ENCODE assay signal across 2 mouse cellular contexts in the genomic region with DNA sequence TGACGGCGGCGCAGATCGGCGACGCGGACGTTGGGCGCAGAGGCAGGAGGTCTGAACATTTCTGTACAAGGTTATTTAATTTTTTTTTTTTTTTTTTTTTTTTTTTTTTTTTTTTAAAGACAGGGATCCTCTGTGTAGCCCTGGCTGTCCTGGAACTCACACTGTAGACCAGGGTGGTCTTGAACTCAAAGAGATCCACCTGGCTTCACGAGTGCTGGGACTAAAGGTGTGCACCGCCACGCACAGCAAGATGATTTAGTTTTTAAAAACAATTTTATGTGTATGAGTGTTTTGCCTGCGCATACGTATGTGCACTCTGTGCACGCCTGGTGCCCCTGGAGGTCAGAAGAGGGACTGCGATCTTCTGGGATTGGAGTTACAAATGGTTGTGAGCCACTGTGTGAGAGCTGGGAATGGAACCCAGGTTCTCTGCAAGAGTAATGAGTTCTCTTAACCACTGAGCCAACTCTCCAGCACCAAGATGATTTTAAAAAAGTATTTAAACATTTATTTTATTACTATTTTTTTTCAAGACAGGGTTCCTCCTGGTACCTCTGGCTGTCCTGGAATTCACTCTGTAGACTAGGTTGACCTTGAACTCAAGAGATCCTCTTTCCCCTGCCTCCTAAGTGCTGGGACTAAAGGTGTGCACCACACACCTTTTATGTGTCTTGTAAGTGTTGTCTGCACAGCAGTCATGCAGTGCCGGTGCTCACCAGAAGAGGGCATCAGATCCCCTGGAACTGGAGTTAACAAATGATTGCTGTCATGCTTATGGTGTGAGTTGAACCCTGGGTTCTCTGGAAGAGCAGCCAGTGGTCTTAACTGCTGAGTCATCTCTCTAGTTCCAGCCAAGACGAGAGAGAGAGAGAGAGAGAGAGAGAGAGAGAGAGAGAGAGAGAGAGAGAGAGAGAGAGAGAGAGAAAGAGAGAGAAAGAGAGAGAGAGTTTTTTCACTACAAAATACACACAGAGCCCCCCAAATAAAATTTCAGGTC.
TF ChIP-seq lines count a peak whose summit lies in the region.

TSS of gene Gm7075 (minus strand) at position 51 of the 997 bp plus-strand sequence.

TF ChIP-seq in C2C12, 6 proteins besides CTCF, POLR2A, EP300 and RAD21 (continued from another document):
- no peak for TF ChIP-seq USF1 (IDR thresholded peaks at IDR 0.05; ENCODE audit: low read depth)
- no peak for TF ChIP-seq MAX (IDR thresholded peaks at IDR 0.05)

TF ChIP-seq in MEL, 35 proteins besides CTCF, POLR2A, EP300 and RAD21 (continued from another document):
- no peak for TF ChIP-seq CHD1 (IDR thresholded peaks at IDR 0.05; ENCODE audit: low read depth, low read length)
- TF ChIP-seq TCF12 (IDR thresholded peaks at IDR 0.05; ENCODE audit: low read depth, low read length): no peak
- peak; percentile 33; the same call in 1 of the 2 replicates for TF ChIP-seq ZC3H11A (IDR thresholded peaks at IDR 0.05; ENCODE audit: low read depth, low read length)
- no peak for TF ChIP-seq KAT2A (conservative IDR thresholded peaks at IDR 0.05; ENCODE audit: low read depth, low read length)
- no peak for TF ChIP-seq NRF1 (IDR thresholded peaks at IDR 0.05; ENCODE audit: insufficient read depth, low read depth, low read length, poor library complexity, severe bottlenecking)
- no peak for TF ChIP-seq ZMIZ1 (IDR thresholded peaks at IDR 0.05; ENCODE audit: low read depth, low read length)
- TF ChIP-seq POLR2AphosphoS5 (IDR thresholded peaks at IDR 0.05; ENCODE audit: borderline replicate concordance, low read depth, low read length): no peak
- no peak for TF ChIP-seq ZNF384 (IDR thresholded peaks at IDR 0.05; ENCODE audit: low read depth, low read length)
- no peak for TF ChIP-seq ZKSCAN1 (IDR thresholded peaks at IDR 0.05; ENCODE audit: low read depth, low read length)
- TF ChIP-seq JUND (IDR thresholded peaks at IDR 0.05; ENCODE audit: low read depth, low read length): peak; percentile 94
- no peak for TF ChIP-seq HCFC1 (IDR thresholded peaks at IDR 0.05; ENCODE audit: low read depth, low read length)
- TF ChIP-seq MEF2A (IDR thresholded peaks at IDR 0.05; ENCODE audit: extremely low read depth, insufficient replicate concordance, low read depth, low read length, poor library complexity, severe bottlenecking): no peak
- TF ChIP-seq SIN3A (IDR thresholded peaks at IDR 0.05; ENCODE audit: low read length): peak; percentile 30; the same call in 1 of the 2 replicates
- TF ChIP-seq USF1 (IDR thresholded peaks at IDR 0.05; ENCODE audit: low read depth, low read length): no peak
- TF ChIP-seq MAZ (IDR thresholded peaks at IDR 0.05; ENCODE audit: low read depth, low read length): 0 out of 2 replicates have a peak, but pooled peaks have one; percentile 41
- no peak for TF ChIP-seq MAX (IDR thresholded peaks at IDR 0.05; ENCODE audit: low read length)
- no peak for TF ChIP-seq ELF1 (IDR thresholded peaks at IDR 0.05; ENCODE audit: low read depth, low read length)
- no peak for TF ChIP-seq MYC (IDR thresholded peaks at IDR 0.05; ENCODE audit: low read depth, low read length)
- no peak; the same call in 1 of the 2 replicates for TF ChIP-seq MAFK (IDR thresholded peaks at IDR 0.05; ENCODE audit: borderline replicate concordance, low read depth, low read length)
- TF ChIP-seq E2F4 (IDR thresholded peaks at IDR 0.05; ENCODE audit: borderline replicate concordance, low read depth, low read length): no peak
- no peak for TF ChIP-seq MXI1 (IDR thresholded peaks at IDR 0.05; ENCODE audit: low read depth, low read length)
